Mouse (Mus musculus): ENCODE results near the gene Spata2. TPM values are rescaled to one million over a fixed set of nuclear protein-coding genes. Genes with fewer than 3 reads are reported as not detected.

Gene Spata2
- polyA plus RNA-seq, 1 experiment from 2014 or later = 15.4 TPM

- no peak for ATAC-seq
- Histone ChIP-seq H3K27me3 (replicated peaks; ENCODE audit: control insufficient read depth, insufficient read depth, low read length) (no peaks in the 10 kb centered on the region), H3K9me3 (ENCODE audit: control insufficient read depth, low read length) (no peaks in the 10 kb centered on the region), H3K36me3 (ENCODE audit: control insufficient read depth, insufficient read depth, low read length) (peaks cover 33% of the 10 kb centered on the region), H3K4me3 (ENCODE audit: low read length) (no peak overlapping the region), H3K27ac (ENCODE audit: low read length) (no peak overlapping the region), H3K4me2 (ENCODE audit: low read depth, low read length) (no peak overlapping the region), H3K9ac (ENCODE audit: low read depth, low read length) (no peak overlapping the region), H3K4me1 (ENCODE audit: control insufficient read depth, insufficient read depth, low read length) (no peaks in the 10 kb centered on the region)
- WGBS = 95% methylated on average over 4 of the region's 4 CpGs
Observed at GRCm38 (mm10) chr2:167514641-167515040, 22.0 kb upstream of the Spata2 start.

- Histone ChIP-seq H3K36me3 (ENCODE audit: control insufficient read depth, insufficient read depth, low read length) (peaks cover 36% of the 10 kb centered on the region), H3K9me3 (ENCODE audit: control insufficient read depth, low read length) (no peaks in the 10 kb centered on the region), H3K4me2 (ENCODE audit: low read depth, low read length) (no peak overlapping the region), H3K4me1 (ENCODE audit: control insufficient read depth, insufficient read depth, low read length) (no peaks in the 10 kb centered on the region), H3K9ac (ENCODE audit: low read depth, low read length) (no peak overlapping the region), H3K4me3 (ENCODE audit: low read length) (no peak overlapping the region), H3K27ac (ENCODE audit: low read length) (no peak overlapping the region), H3K27me3 (replicated peaks; ENCODE audit: control insufficient read depth, insufficient read depth, low read length) (no peaks in the 10 kb centered on the region)
- WGBS = 93% methylated on average over 5 of the region's 5 CpGs
- ATAC-seq = no peak
Observed at GRCm38 (mm10) chr2:167512970-167513369, 20.3 kb upstream of the Spata2 start.

GRCm38 (mm10) chr2:167512365-167512764 lies 19.7 kb upstream of the Spata2 start:
- H3K9me3 ChIP-seq (ENCODE audit: control insufficient read depth, low read length) = no peaks in the 10 kb centered on the region
- no peak overlapping the region for H3K27ac ChIP-seq (ENCODE audit: low read length)
- peaks cover 36% of the 10 kb centered on the region for H3K36me3 ChIP-seq (ENCODE audit: control insufficient read depth, insufficient read depth, low read length)
- H3K4me2 ChIP-seq (ENCODE audit: low read depth, low read length) = no peak overlapping the region
- no peak for ATAC-seq
- H3K4me1 ChIP-seq (ENCODE audit: control insufficient read depth, insufficient read depth, low read length) = no peaks in the 10 kb centered on the region
- H3K27me3 ChIP-seq (replicated peaks; ENCODE audit: control insufficient read depth, insufficient read depth, low read length) = no peaks in the 10 kb centered on the region
- H3K4me3 ChIP-seq (ENCODE audit: low read length) = no peak overlapping the region
- no peak overlapping the region for H3K9ac ChIP-seq (ENCODE audit: low read depth, low read length)
- 89% methylated on average over 9 of the region's 9 CpGs for WGBS

- Histone ChIP-seq H3K27ac (ENCODE audit: low read length) (peak overlapping the region; percentile 33; the same call in 1 of the 2 replicates), H3K4me2 (ENCODE audit: low read depth, low read length) (no peak overlapping the region)
- WGBS = 81% methylated on average over 3 of the region's 3 CpGs
Observed at GRCm38 (mm10) chr2:167510485-167510884, 17.8 kb upstream of the Spata2 start.

GRCm38 (mm10) chr2:167508569-167508968 lies 15.9 kb upstream of the Spata2 start:
- Histone ChIP-seq H3K9me3 (ENCODE audit: control insufficient read depth, low read length) (no peaks in the 10 kb centered on the region), H3K4me1 (ENCODE audit: control insufficient read depth, insufficient read depth, low read length) (peaks cover 26% of the 10 kb centered on the region), H3K36me3 (ENCODE audit: control insufficient read depth, insufficient read depth, low read length) (peaks cover 30% of the 10 kb centered on the region), H3K4me2 (ENCODE audit: low read depth, low read length) (no peak overlapping the region), H3K4me3 (ENCODE audit: low read length) (no peak overlapping the region), H3K27me3 (replicated peaks; ENCODE audit: control insufficient read depth, insufficient read depth, low read length) (no peaks in the 10 kb centered on the region), H3K9ac (ENCODE audit: low read depth, low read length) (no peak overlapping the region), H3K27ac (ENCODE audit: low read length) (no peak overlapping the region)
- no peak for ATAC-seq
- WGBS = 91% methylated on average over 4 of the region's 4 CpGs

More at GRCm38 (mm10) chr2:167510485-167510884, 17.8 kb upstream of the Spata2 start:
- H3K4me1 ChIP-seq (ENCODE audit: control insufficient read depth, insufficient read depth, low read length) = peaks cover 13% of the 10 kb centered on the region
- H3K36me3 ChIP-seq (ENCODE audit: control insufficient read depth, insufficient read depth, low read length) = peaks cover 33% of the 10 kb centered on the region
- ATAC-seq = peak; percentile 54; the same call in 1 of the 2 replicates
- no peak overlapping the region for H3K4me3 ChIP-seq (ENCODE audit: low read length)
- H3K9me3 ChIP-seq (ENCODE audit: control insufficient read depth, low read length) = no peaks in the 10 kb centered on the region
- H3K9ac ChIP-seq (ENCODE audit: low read depth, low read length) = no peak overlapping the region
- no peaks in the 10 kb centered on the region for H3K27me3 ChIP-seq (replicated peaks; ENCODE audit: control insufficient read depth, insufficient read depth, low read length)

- no peak overlapping the region for H3K4me2 ChIP-seq (ENCODE audit: low read depth, low read length)
- H3K27me3 ChIP-seq (replicated peaks; ENCODE audit: control insufficient read depth, insufficient read depth, low read length) = no peaks in the 10 kb centered on the region
- H3K4me3 ChIP-seq (ENCODE audit: low read length) = no peak overlapping the region
- no peak for ATAC-seq
- H3K4me1 ChIP-seq (ENCODE audit: control insufficient read depth, insufficient read depth, low read length) = peaks cover 28% of the 10 kb centered on the region
- peaks cover 23% of the 10 kb centered on the region for H3K36me3 ChIP-seq (ENCODE audit: control insufficient read depth, insufficient read depth, low read length)
- H3K9ac ChIP-seq (ENCODE audit: low read depth, low read length) = no peak overlapping the region
- 80% methylated on average over 3 of the region's 3 CpGs for WGBS
- H3K27ac ChIP-seq (ENCODE audit: low read length) = no peak overlapping the region
- H3K9me3 ChIP-seq (ENCODE audit: control insufficient read depth, low read length) = no peaks in the 10 kb centered on the region
Observed at GRCm38 (mm10) chr2:167507719-167508385, 15.2 kb upstream of the Spata2 start.

GRCm38 (mm10) chr2:167506546-167507260 lies 14.0 kb upstream of the Spata2 start:
- Histone ChIP-seq H3K9ac (ENCODE audit: low read depth, low read length) (no peak overlapping the region; the same call in 1 of the 2 replicates), H3K9me3 (ENCODE audit: control insufficient read depth, low read length) (no peaks in the 10 kb centered on the region), H3K36me3 (ENCODE audit: control insufficient read depth, insufficient read depth, low read length) (peaks cover 12% of the 10 kb centered on the region), H3K4me1 (ENCODE audit: control insufficient read depth, insufficient read depth, low read length) (peaks cover 29% of the 10 kb centered on the region), H3K4me2 (ENCODE audit: low read depth, low read length) (no peak overlapping the region), H3K4me3 (ENCODE audit: low read length) (no peak overlapping the region), H3K27ac (ENCODE audit: low read length) (no peak overlapping the region), H3K27me3 (replicated peaks; ENCODE audit: control insufficient read depth, insufficient read depth, low read length) (no peaks in the 10 kb centered on the region)
- 92% methylated on average over 10 of the region's 10 CpGs for WGBS
- no peak for ATAC-seq

GRCm38 (mm10) chr2:167505127-167505526 lies 12.4 kb upstream of the Spata2 start:
- 67% methylated on average over 3 of the region's 3 CpGs for WGBS
- H3K4me3 ChIP-seq (ENCODE audit: low read length) = no peak overlapping the region

GRCm38 (mm10) chr2:167503896-167504349 lies 11.2 kb upstream of the Spata2 start:
- peak; percentile 57 for ATAC-seq
- Histone ChIP-seq H3K9me3 (ENCODE audit: control insufficient read depth, low read length) (no peaks in the 10 kb centered on the region), H3K4me2 (ENCODE audit: low read depth, low read length) (peak overlapping the region; percentile 84), H3K36me3 (ENCODE audit: control insufficient read depth, insufficient read depth, low read length) (peaks cover 3% of the 10 kb centered on the region; the same call in 1 of the 2 replicates), H3K9ac (ENCODE audit: low read depth, low read length) (peak overlapping the region; percentile 95), H3K27me3 (replicated peaks; ENCODE audit: control insufficient read depth, insufficient read depth, low read length) (no peaks in the 10 kb centered on the region), H3K4me1 (ENCODE audit: control insufficient read depth, insufficient read depth, low read length) (peaks cover 29% of the 10 kb centered on the region), H3K4me3 (ENCODE audit: low read length) (peak overlapping the region; percentile 98), H3K27ac (ENCODE audit: low read length) (peak overlapping the region; percentile 88)
- WGBS = 2% methylated on average over 32 of the region's 32 CpGs

More at GRCm38 (mm10) chr2:167505127-167505526, 12.4 kb upstream of the Spata2 start:
- ATAC-seq = no peak
- H3K27ac ChIP-seq (ENCODE audit: low read length) = peak overlapping the region; percentile 13; the same call in 1 of the 2 replicates
- H3K4me1 ChIP-seq (ENCODE audit: control insufficient read depth, insufficient read depth, low read length) = peaks cover 29% of the 10 kb centered on the region
- no peak overlapping the region for H3K9ac ChIP-seq (ENCODE audit: low read depth, low read length)
- peak overlapping the region; percentile 84; the same call in 1 of the 2 replicates for H3K4me2 ChIP-seq (ENCODE audit: low read depth, low read length)
- H3K36me3 ChIP-seq (ENCODE audit: control insufficient read depth, insufficient read depth, low read length) = peaks cover 3% of the 10 kb centered on the region
- no peaks in the 10 kb centered on the region for H3K27me3 ChIP-seq (replicated peaks; ENCODE audit: control insufficient read depth, insufficient read depth, low read length)
- H3K9me3 ChIP-seq (ENCODE audit: control insufficient read depth, low read length) = no peaks in the 10 kb centered on the region

Data from intestine, embryonic 16.5 days (tissue).